Mouse (Mus musculus) brain, embryonic 14.5 days (tissue): ENCODE measurements at regions not wholly inside any gene's neighbourhood (a gene's known extent, or its start where the extent isn't known, plus 50 kb on each side); places are given as distances from the start of the nearest gene placed in this dataset.

Source experiments
- CTCF ChIP-seq: fragments of 200-500 bp; IDR thresholded peaks from 2 replicates; pipeline ENCODE4 v1.5.1; 2012; ENCODE audit warnings: inconsistent platforms, mild to moderate bottlenecking, moderate library complexity, borderline replicate concordance; ENCODE audit not compliant: insufficient read depth, insufficient read length; ENCODE audit errors: extremely low read depth
- POLR2A ChIP-seq: fragments of 200-500 bp; IDR thresholded peaks from 2 replicates; pipeline ENCODE4 v1.6.1; 2012; ENCODE audit warnings: mild to moderate bottlenecking, inconsistent platforms, borderline replicate concordance; ENCODE audit not compliant: poor library complexity, insufficient read depth, insufficient read length, severe bottlenecking; ENCODE audit errors: extremely low read depth

- no peak for TF ChIP-seq POLR2A
- TF ChIP-seq CTCF = no peak
Measured at GRCm38 (mm10) chr2:108920111-108920510, 360.4 kb upstream of the Kif18a start.
